Mouse (Mus musculus) common myeloid progenitor, adult 5-6 weeks (primary cell): ENCODE results near the gene Ephx3. TPM values are rescaled to one million over a fixed set of nuclear protein-coding genes. Genes with fewer than 3 reads are reported as not detected.

Source experiments
- ATAC-seq: replicated peaks from 2 replicates; pipeline ENCODE4 v1.8.0; 2016; ENCODE audit warnings: low read depth, mild to moderate bottlenecking, moderate TSS enrichment, inconsistent platforms; ENCODE audit not compliant: poor library complexity, severe bottlenecking
- total RNA-seq: library from RNA; stranded (forward); fragments of 200-1000, 187-1606 nt; gene quantifications from 2 replicates; pipeline ENCODE4 v1.2.3, GENCODE M21; 2017

Ephx3 gene
- total RNA-seq, 1 experiment from 2014 or later = not detected

DNA sequence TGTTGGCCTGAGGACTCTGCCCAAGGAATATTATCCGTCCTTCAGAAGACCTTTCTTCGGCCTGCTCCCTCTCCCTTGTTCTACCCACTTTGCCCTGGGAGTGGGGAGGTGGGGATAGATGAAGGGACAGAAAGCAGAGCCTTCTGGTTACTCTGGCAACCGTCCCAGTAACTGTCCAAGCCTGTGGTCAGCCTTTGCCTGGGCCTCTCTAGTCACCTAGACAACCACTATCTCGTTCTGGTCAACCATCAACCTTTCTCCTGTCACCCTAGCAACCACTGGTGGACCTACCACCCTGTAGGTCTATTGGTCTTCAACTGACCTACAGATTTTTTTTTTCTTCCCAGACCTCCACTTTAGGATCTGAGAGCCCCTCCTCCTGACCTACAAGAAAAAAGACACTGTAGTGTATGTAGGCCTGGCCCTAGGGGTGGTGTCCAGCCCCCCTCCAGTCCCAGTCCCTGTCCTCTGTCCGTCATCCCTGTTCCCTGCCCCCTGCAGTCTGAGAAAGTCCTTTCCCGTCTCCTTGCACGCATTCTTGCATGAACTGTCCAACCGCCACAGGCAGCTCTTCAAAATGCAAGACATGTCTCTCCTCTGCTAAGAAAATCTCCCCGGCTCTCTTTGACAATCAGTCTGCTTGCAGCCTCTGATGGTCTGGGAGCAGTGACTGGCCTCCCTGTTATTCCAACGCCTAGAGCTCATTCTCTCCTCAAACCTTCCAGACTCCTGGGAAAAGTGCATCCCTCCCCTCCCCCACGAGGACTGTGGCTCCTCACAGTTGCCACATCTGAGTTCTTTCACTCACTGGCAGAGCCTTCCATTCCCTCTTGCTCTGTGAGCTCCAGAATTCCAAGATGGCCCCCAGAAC, 9.5 kb downstream of the Ephx3 start:
- no peak for ATAC-seq

DNA sequence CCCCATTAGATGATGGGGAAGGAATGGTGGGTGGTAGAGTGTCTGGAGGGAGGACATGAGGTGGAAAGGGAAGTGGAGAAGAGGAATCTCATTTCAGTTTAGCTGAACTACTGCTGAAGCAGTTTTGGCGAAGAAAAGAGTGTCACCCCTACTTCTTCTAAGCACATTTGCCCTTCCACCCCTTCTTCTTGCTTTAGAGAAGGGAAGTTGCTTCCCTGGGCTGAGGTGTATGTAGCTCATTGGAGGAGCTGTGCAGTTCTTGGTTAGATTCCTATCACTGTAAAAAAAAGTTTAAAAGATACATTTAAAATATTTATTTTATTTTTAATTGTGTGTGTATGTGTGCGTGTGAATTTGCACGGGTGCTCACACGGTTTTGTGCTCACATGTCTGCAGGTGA, 12.4 kb downstream of the Ephx3 start:
- ATAC-seq = no peak

DNA sequence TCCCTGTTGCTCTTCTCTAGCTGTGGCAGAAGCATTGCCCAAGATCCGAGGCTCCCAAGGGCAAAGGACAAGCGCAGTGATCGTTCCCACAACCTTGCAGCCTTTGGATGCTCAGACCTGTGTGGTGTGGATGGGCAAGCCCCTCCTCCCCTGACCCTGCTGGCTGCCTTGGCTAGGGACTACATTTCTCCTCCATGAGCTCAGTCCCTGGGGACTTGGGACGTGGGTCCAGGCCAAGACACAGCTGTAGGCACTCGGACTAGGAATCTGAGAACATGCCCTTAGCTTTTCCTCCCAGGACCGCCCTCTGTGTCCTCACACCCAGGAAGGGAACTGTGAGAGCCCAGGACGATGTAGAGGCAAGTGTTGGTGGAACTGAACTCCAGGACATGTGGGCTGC, 16.2 kb downstream of the Ephx3 start:
- ATAC-seq = no peak

DNA sequence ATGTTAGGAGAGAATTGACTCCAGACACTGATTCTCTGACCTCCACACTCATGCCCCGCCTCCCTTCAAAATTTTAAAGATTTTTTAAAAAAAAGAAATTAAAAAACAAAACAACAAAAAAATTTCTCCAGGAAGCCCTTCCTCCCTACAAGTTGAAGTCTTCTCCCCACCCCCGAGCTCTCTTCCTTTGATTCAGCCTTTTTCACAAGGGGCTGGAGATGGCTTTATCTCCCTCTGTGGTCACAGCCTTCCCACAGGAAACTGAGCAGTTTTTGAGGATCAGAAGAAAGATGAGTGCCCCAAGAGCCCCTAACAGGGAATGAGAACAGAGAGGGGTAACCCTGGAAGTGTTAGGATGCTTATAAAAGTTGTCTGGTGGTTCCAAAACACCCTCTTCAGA, 16.9 kb downstream of the Ephx3 start:
- ATAC-seq = no peak

DNA sequence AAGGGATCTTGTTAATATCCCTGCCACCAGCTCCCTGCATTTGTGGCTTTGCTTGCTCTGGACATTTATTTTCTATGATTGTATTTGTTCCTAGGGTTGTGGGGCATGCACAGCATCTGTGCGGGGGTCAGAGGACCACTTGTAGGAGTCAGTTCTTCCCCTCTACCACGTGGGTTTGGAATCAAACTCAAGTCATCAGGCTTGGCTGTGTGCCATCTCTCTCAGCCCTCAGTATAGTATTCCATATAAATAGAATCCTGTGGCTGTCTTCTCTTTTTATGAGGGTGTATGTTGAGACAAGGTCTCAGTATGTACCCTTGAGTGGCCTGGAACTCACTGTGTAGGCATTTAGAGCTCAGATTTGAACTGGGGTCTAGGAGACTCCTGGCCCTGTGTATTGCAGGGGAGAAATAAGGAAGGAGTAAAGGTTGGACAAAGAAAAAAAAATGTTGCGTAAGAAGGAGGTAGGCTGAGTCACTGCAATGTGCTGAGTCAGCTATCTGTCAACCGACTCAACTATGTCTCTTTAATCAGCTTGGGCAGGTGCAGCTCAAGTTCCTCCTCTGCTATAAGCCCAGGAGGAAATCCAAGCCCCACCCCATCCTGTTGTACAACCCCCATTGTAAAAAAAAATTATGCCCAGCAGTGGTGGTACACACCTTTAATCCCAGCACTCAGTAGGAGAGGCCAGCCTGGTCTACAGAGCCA, 19.7 kb downstream of the Ephx3 start:
- ATAC-seq = peak; percentile 72

DNA sequence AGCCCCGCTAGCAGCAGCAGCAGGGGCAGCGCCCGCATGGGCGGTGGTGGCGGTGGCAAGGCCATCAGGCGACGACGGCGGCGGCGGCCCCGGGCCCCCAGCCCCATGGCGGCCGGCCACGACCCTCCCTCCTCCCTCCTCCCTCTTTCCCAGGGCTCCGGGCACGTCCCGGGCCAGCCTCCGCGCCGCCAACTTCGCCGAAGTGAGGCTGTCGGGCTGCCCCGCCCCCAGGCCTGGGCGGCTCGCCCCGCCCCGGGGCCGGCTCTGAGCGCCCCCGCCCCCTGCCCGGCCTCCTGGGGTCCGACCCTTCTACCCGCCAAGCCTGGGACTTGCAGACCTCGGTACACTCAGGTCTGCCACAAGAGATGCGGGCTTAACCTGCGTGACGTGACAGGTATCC, 22.7 kb downstream of the Ephx3 start, which contains the start of gene Notch3:
Gene Notch3, minus strand, starts transcription at position 166 of the 400 bp plus-strand sequence.
- ATAC-seq = no peak

DNA sequence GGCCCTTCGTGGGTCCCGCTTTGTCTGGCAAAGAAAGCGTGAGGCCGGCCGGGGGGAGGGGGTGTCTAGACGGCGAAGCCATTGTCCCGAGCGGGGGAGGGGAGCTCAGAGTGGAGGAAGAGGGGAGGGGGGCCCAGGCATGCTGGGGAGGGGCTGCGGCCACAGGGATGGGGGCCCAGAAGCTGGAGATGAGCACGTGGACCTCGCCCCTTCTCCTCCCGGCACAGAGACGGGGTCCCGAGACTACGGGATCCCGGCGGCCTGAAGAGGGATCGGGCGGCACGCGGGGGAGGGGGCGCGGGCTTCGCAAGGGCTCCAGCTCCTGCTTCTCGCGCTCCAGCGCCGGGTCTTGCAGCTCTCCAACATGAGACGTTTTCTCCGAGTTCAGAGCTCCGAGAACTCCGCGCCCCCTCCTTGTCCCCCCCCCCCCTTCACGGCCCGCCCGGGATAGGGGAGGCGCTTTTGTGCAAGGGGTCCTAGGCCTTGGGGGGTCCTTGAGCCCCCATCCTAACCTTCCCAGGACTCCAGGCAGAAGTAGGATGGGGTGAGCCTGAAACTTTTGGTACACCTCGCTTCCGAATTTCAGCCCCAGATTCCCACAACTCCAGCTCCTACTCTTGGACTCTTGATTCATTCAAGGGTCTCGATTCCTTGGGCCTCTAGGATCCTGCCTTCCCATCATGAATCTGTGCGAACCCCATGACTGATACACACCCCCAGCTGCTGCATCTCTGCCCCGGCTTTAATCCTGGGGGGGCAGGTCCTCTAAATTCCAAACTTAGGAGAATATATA, 23.4 kb downstream of the Ephx3 start:
- ATAC-seq = no peak

DNA sequence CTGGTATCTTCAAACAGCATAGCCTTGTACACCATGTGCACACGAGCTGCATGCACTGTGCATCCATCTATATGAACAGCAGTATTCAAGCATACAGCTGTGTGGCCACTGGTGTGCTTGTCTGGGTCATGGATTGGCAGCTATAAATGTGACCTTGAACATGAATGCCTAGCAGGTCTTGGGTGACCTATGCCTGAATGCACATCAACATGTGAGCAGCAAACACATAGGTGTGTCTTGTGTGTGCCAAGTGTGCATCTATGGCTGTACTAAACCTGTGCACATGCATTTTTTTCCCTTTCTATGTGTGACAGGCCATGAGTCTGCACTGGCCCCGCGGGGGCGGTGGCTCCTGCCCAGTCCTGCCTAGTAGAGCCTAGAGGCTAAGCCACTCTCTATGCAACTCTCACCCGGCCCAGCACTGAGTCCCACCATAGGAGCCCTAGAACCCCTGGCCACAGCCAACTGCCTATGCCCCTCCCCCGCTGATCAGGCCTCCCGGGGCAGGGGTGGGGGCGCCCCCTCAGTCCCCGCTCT, 24.0 kb downstream of the Ephx3 start:
- ATAC-seq = no peak

GRCm38 (mm10) chr17:32164780-32165179, 24.6 kb downstream of the Ephx3 start:
- ATAC-seq = no peak

DNA sequence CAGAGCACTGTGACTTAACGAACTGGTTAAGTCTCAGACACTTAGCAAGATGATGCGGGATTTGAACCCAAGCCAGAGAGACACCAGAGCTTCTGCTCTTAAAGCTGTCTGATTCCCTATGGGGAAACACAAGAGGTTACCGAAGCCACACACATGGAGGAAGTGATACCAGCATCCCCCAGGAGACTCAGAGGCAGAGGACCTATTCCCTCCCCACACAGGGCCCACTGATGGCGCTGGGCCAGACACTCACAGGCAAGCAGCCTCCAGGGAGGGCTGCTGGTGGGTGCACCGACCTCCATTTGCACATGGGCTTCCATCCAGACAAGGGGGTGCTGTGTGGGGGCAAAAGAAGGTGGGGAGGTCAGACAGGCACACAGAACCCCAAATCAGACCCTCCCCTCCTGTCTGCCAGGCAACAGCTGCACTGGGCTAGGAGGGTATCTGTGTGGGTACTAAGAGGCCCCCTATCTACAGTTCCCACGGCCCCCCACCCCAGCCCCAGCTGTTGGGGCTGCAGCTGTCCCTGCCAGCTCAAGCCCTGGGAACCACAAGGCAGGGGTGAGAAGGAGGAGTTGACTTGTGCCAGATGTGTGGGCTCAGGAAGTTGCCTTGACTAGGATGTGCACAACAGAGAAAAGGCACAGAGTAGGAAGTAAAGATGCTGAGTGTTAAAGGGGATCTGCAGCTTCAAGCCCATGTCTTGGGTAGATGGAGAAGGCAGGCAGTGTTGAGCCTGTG, 25.3 kb downstream of the Ephx3 start:
- ATAC-seq = peak; percentile 73

DNA sequence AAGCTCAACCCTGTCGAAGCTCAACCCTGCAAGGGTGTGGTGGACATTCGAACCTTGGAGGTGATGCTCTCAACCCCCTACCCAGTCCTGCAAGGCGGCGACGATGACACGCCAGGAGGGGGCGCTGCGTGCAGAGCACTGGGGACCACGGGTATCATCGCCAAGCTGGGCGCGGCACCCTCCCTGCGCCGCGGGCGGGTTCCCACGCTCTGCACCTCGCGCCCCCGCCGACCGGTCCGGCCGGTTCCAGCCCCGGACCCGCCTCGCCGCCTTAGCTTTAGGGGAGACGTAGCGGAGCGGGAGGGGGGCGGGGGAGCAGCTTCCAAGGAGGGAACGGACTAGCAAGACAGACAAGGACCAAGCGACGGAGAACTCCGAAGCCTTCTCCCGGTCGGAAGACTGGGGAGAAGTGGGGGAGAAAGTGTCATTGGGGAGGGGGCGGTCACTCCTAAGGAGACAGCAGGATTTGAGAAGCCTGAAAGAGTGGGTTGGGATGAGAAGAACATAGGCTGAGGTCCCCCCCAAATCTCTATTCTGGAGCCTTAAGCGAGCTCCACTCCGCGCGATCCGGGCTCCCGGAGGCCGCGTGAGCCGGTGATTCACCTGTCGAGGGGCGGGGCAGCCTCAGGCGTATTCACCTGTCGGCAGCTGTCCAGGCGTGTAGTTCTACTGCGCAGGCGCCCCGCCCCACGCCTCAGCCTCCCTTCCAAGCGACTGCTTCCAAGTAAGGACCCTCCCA, 27.1 kb downstream of the Ephx3 start:
- ATAC-seq = no peak; the same call in 1 of the 2 replicates

GRCm38 (mm10) chr17:32160882-32161281, 28.5 kb downstream of the Ephx3 start:
- ATAC-seq = no peak

DNA sequence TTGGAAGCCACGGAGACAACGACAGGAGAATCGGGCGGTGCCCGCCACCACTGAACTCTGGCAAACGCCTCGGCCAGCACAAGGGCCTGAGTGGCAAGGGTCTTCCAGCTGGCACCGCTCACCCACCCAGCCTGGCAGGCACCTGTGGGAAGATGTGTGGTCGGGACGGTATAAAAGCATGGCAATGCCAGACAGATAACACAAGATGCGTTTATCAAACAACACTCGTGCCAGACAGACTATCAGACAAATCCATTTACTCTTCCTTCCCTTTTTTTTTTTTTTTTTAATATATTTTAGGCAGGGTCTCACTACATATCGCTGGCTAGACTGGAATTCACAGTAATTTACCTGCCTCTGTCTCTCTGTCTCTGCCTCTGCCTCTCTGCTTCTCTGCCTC, 30.5 kb downstream of the Ephx3 start:
- ATAC-seq = 0 out of 2 replicates have a peak, but pooled peaks have one; percentile 12

- no peak for ATAC-seq
These were observed 42.6 kb downstream of the Ephx3 start for GRCm38 (mm10) chr17:32146718-32147117.

GRCm38 (mm10) chr17:32142907-32143854, 46.2 kb downstream of the Ephx3 start:
- peak; percentile 97 for ATAC-seq

DNA sequence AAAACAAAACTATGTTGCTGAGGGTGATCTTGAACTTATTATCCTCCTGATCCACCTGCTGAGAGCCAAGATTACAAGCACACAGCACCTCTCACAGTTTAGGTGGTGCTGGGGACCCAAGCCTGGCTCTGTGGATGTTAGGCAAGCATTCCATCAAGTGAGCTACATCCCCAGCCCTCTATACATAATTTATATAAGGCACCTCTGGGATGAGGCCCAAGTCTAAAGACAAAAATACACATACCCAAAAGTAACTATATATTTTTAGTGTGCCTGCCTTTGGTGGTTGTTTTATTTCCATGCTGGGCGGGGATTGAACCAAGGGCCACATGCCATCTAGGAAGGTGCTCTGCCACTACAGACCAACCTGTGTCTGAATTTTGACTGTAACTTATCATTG, 47.1 kb downstream of the Ephx3 start:
- no peak for ATAC-seq
